Mouse (Mus musculus) hindbrain, embryonic 14.5 days (tissue): ENCODE results near the gene Ddit4l. TPM values are rescaled to one million over a fixed set of nuclear protein-coding genes. Genes with fewer than 3 reads are reported as not detected.
A peak's percentile ranks its signal among the peaks of the same experiment; 100 is the strongest.

Experiments used
- ATAC-seq: fragments of 200-750 bp; cut with Nextera tagmentation; 2 replicates; pipeline ENCODE4 v1.8.0; 2017; ENCODE audit warnings: moderate number of reproducible peaks, mild to moderate bottlenecking, moderate TSS enrichment, moderate library complexity; ENCODE audit not compliant: low FRiP score
- DNase-seq: peaks from one replicate; pipeline ENCODE4 v3.0.0-alpha.2; 2015; ENCODE audit warnings: low spot score
- H3K27ac ChIP-seq: fragments of 300-500 bp; sonication (generic); 2 replicates; pipeline ENCODE4 v1.5.1; 2014; ENCODE audit warnings: mild to moderate bottlenecking, moderate library complexity
- H3K27me3 ChIP-seq: fragments of 300-500 bp; sonication (generic); 2 replicates; pipeline ENCODE4 v1.6.1; 2014; ENCODE audit warnings: mild to moderate bottlenecking, low read length, mixed read lengths; ENCODE audit not compliant: control insufficient read depth, insufficient read depth
- H3K36me3 ChIP-seq: fragments of 300-500 bp; sonication (generic); replicated peaks from 2 replicates; pipeline ENCODE4 v1.6.1; 2014; ENCODE audit not compliant: control insufficient read depth, insufficient read depth
- H3K4me1 ChIP-seq: fragments of 300-500 bp; sonication (generic); replicated peaks from 2 replicates; pipeline ENCODE4 v1.6.1; 2014; ENCODE audit warnings: antibody characterized with exemption, low read length, mixed read lengths; ENCODE audit not compliant: control insufficient read depth, insufficient read depth
- H3K4me2 ChIP-seq: fragments of 300-500 bp; sonication (generic); replicated peaks from 2 replicates; pipeline ENCODE4 v1.6.1; 2014; ENCODE audit warnings: mild to moderate bottlenecking, moderate library complexity
- H3K4me3 ChIP-seq: fragments of 300-500 bp; sonication (generic); replicated peaks from 2 replicates; pipeline ENCODE4 v1.5.1; 2014; ENCODE audit warnings: mild to moderate bottlenecking, low read length
- H3K9ac ChIP-seq: fragments of 300-500 bp; sonication (generic); 2 replicates; pipeline ENCODE4 v1.6.1; 2014
- H3K9me3 ChIP-seq: fragments of 300-500 bp; sonication (generic); 2 replicates; pipeline ENCODE4 v1.6.1; 2016; ENCODE audit warnings: low read length; ENCODE audit not compliant: control insufficient read depth
- WGBS: fragments of 180-500 bp; shearing (Covaris S2); extraction: QIAGEN DNeasy Blood & Tissue Kit; methylation state at CpG from one replicate; pipeline ENCODE4 v1.1.7; 2014; 5-methylcytosine and 5-hydroxymethylcytosine counted together
- polyA plus RNA-seq: library from polyadenylated mRNA; unstranded; fragments of >200 nt; fragmentation: Nextera tagmentation; extraction: Ambion mirVana; gene quantifications from 2 replicates; pipeline ENCODE4 v1.2.1, GENCODE M21; 2014

Gene Ddit4l
- polyA plus RNA-seq, 1 experiment from 2014 or later = 12.4 TPM

- no peaks in the 10 kb centered on the region for H3K9me3 ChIP-seq
- 80% methylated on average over 5 of the region's 5 CpGs for WGBS
- no peak for DNase-seq
- peaks cover 20% of the 10 kb centered on the region for H3K27me3 ChIP-seq
- peaks cover 13% of the 10 kb centered on the region; the same call in 1 of the 2 replicates for H3K4me1 ChIP-seq
- no peak overlapping the region for H3K4me3 ChIP-seq
- no peak overlapping the region for H3K27ac ChIP-seq
- no peaks in the 10 kb centered on the region for H3K36me3 ChIP-seq
- H3K4me2 ChIP-seq = no peak overlapping the region
- no peak overlapping the region for H3K9ac ChIP-seq
- ATAC-seq = no peak
Measured at GRCm38 (mm10) chr3:137620540-137620939, 872 bp upstream of the Ddit4l start.

GRCm38 (mm10) chr3:137622091-137622490 lies 679 bp downstream of the Ddit4l start:
- no peaks in the 10 kb centered on the region for H3K9me3 ChIP-seq
- H3K27me3 ChIP-seq = peaks cover 20% of the 10 kb centered on the region
- WGBS = 31% methylated on average over 6 of the region's 6 CpGs
- H3K36me3 ChIP-seq = no peaks in the 10 kb centered on the region
- no peak overlapping the region for H3K4me3 ChIP-seq
- H3K4me1 ChIP-seq = peaks cover 13% of the 10 kb centered on the region; the same call in 1 of the 2 replicates
- no peak overlapping the region for H3K9ac ChIP-seq
- no peak overlapping the region for H3K27ac ChIP-seq
- DNase-seq (no peak), ATAC-seq (no peak)
- H3K4me2 ChIP-seq = no peak overlapping the region

- Histone ChIP-seq H3K36me3 (no peaks in the 10 kb centered on the region), H3K9ac (no peak overlapping the region), H3K4me2 (peak overlapping the region; percentile 69), H3K27ac (no peak overlapping the region), H3K9me3 (no peaks in the 10 kb centered on the region), H3K4me3 (peak overlapping the region; percentile 37), H3K4me1 (peaks cover 13% of the 10 kb centered on the region; the same call in 1 of the 2 replicates), H3K27me3 (peaks cover 20% of the 10 kb centered on the region)
- 26% methylated on average over 14 of the region's 14 CpGs for WGBS
- ATAC-seq = peak; percentile 49; the same call in 1 of the 2 replicates
- no peak for DNase-seq
Measured at GRCm38 (mm10) chr3:137622895-137623580, 1.6 kb downstream of the Ddit4l start.

- Histone ChIP-seq H3K4me1 (peaks cover 13% of the 10 kb centered on the region; the same call in 1 of the 2 replicates), H3K9me3 (no peaks in the 10 kb centered on the region), H3K9ac (peak overlapping the region; percentile 1; the same call in 1 of the 2 replicates), H3K36me3 (no peaks in the 10 kb centered on the region), H3K4me3 (peak overlapping the region; percentile 37), H3K27me3 (peaks cover 20% of the 10 kb centered on the region), H3K4me2 (peak overlapping the region; percentile 69), H3K27ac (no peak overlapping the region)
- ATAC-seq (peak; percentile 84; the same call in 1 of the 2 replicates), DNase-seq (peak; percentile 34)
- WGBS = 1% methylated on average over 45 of the region's 47 CpGs
Measured at GRCm38 (mm10) chr3:137623581-137624362, 2.4 kb downstream of the Ddit4l start.

GRCm38 (mm10) chr3:137625054-137625453 lies 3.6 kb downstream of the Ddit4l start:
- peaks cover 20% of the 10 kb centered on the region for H3K27me3 ChIP-seq
- no peaks in the 10 kb centered on the region for H3K9me3 ChIP-seq
- no peak for ATAC-seq
- DNase-seq = no peak
- H3K4me2 ChIP-seq = no peak overlapping the region; the same call in 1 of the 2 replicates
- peaks cover 13% of the 10 kb centered on the region; the same call in 1 of the 2 replicates for H3K4me1 ChIP-seq
- no peak overlapping the region for H3K27ac ChIP-seq
- 81% methylated on average over 5 of the region's 5 CpGs for WGBS
- H3K9ac ChIP-seq = no peak overlapping the region
- H3K4me3 ChIP-seq = no peak overlapping the region
- no peaks in the 10 kb centered on the region for H3K36me3 ChIP-seq

GRCm38 (mm10) chr3:137633726-137634125 lies 12.3 kb downstream of the Ddit4l start:
- Histone ChIP-seq H3K4me1 (no peaks in the 10 kb centered on the region), H3K27ac (no peak overlapping the region), H3K9me3 (no peaks in the 10 kb centered on the region), H3K4me3 (no peak overlapping the region), H3K27me3 (no peaks in the 10 kb centered on the region), H3K4me2 (no peak overlapping the region), H3K9ac (no peak overlapping the region), H3K36me3 (no peaks in the 10 kb centered on the region)
- WGBS = 88% methylated on average over 10 of the region's 10 CpGs
- ATAC-seq = no peak
- no peak for DNase-seq

DNA sequence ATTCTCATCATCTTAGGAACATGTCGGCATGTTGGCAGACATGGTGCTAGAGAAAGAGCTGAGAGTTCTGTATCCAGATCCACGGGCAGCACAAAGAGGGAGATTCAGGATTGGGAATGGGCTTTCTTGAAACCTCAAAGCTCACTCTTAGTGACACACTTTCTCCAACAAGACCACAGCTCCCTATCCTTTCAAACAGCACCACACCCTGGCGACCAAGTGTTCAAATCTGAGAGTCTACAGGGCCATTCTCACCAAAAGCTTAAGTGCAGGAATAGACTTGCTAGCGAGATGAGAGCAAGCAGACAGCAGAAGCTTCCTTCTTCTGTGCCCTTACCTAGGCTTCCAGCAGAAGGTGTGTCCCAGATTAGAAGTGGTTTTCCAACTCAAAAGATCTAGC lies 15.2 kb downstream of the Ddit4l start:
- H3K27me3 ChIP-seq = no peaks in the 10 kb centered on the region
- 88% methylated on average over 4 of the region's 4 CpGs for WGBS
- no peak overlapping the region for H3K27ac ChIP-seq
- no peak for DNase-seq
- H3K9ac ChIP-seq = no peak overlapping the region
- H3K4me3 ChIP-seq = no peak overlapping the region
- H3K9me3 ChIP-seq = no peaks in the 10 kb centered on the region
- no peak for ATAC-seq
- H3K36me3 ChIP-seq = no peaks in the 10 kb centered on the region
- no peaks in the 10 kb centered on the region for H3K4me1 ChIP-seq
- H3K4me2 ChIP-seq = no peak overlapping the region

DNA sequence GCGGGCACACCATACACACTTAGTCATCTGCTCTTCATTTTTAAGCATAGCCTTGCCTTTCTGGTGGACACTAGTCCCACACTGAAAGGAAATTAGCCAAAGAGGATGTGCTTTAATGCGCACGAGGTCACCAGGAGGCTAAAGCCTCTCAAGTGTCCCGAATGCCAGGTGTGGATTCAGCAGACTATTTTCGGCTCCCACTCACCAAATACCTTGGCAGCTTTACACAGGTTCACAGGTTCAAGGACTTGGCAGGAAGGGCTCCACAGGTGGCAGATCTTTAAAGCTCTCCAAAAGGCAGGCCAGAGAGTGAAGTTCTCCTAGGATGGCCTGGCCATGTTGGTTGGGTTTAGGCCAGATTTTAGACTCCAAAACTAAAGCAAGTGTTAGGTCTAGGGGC lies 19.8 kb downstream of the Ddit4l start:
- Histone ChIP-seq H3K9ac (no peak overlapping the region), H3K4me2 (no peak overlapping the region), H3K27ac (no peak overlapping the region), H3K36me3 (no peaks in the 10 kb centered on the region), H3K9me3 (no peaks in the 10 kb centered on the region), H3K27me3 (no peaks in the 10 kb centered on the region), H3K4me3 (no peak overlapping the region), H3K4me1 (no peaks in the 10 kb centered on the region)
- WGBS = 94% methylated on average over 5 of the region's 5 CpGs
- ATAC-seq = no peak
- no peak for DNase-seq

DNA sequence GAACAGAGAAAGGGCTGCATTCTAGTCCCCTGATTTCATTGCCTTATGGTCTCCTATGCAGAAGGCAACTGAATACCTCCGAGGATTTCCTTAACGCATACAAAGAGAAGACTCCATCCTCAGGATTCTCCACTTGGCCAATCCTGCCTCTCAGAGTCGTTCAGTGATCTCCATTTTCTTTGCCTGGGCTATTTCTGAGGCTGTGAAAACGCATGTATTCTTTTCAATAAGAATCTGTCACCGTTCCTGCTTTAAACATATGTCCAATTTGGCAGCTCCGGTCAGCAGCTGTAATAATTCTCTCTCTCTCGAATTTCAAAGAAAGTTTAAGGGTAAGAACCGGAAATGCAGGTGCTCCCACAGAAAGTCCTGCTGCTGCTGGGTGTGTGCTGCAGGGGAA lies 20.7 kb downstream of the Ddit4l start:
- H3K4me2 ChIP-seq = no peak overlapping the region
- no peaks in the 10 kb centered on the region for H3K9me3 ChIP-seq
- WGBS = 44% methylated on average over 8 of the region's 8 CpGs
- H3K27ac ChIP-seq = no peak overlapping the region
- H3K9ac ChIP-seq = no peak overlapping the region
- H3K4me1 ChIP-seq = no peaks in the 10 kb centered on the region
- DNase-seq (no peak), ATAC-seq (no peak)
- no peak overlapping the region for H3K4me3 ChIP-seq
- H3K36me3 ChIP-seq = no peaks in the 10 kb centered on the region
- no peaks in the 10 kb centered on the region for H3K27me3 ChIP-seq
